8 mouse cellular contexts compared by ENCODE assay signal in genomic region chrX:7322288-7322687, GRCm38 (mm10). TPM values are rescaled to one million over a fixed set of nuclear protein-coding genes. Genes with fewer than 3 reads are reported as not detected.
A peak's percentile ranks its signal among the peaks of the same experiment; 100 is the strongest.
DNase-seq lines count a peak whose midpoint lies in the region; ATAC-seq and TF ChIP-seq lines count a peak whose summit lies in the region.

No protein-coding gene starts in this region.

- peak; percentile 55; the same call in 1 of the 2 replicates for ATAC-seq in neutrophil, adult 5-6 weeks (ENCODE audit: extremely low read depth, insufficient number of reproducible peaks, low FRiP score, poor library complexity, severe bottlenecking)

- WGBS in heart, embryonic 10.5 days: 13% methylated on average over 7 of the region's 7 CpGs
- WGBS in thymus, adult 2 months: 3% methylated on average over 7 of the region's 7 CpGs

- DNase-seq in heart, adult 18-20 months: peak; percentile 45 to 68
- DNase-seq in heart, embryonic 10.5 days (ENCODE audit: low spot score): no peak
- DNase-seq in MEL-GATA-1-ER (ENCODE audit: extremely low read depth, low read depth): peak; percentile 44
- DNase-seq in cerebellum, postnatal 14 days: peak; percentile 74 to 82
- peak; percentile 16 for DNase-seq in heart, postnatal 25 days (ENCODE audit: low spot score)
- DNase-seq in left cerebral cortex, postnatal 25 days (ENCODE audit: low spot score in 2 of 2): peak; percentile 58 to 65
- peak; percentile 41 for DNase-seq in thymus, adult 2 months

- H3K27ac ChIP-seq in heart, embryonic 10.5 days: no peak overlapping the region
- H3K27ac ChIP-seq in thymus, adult 2 months (ENCODE audit: control insufficient read depth, insufficient read depth, low read length): no peak overlapping the region

- intact Hi-C loops in heart, postnatal 25 days (cut with DNase I): loop anchor here (5.0 kb wide), 1 partner anchor 55 kb away; the partner anchor contains the start of gene Usp27x
- intact Hi-C loops in left cerebral cortex, postnatal 25 days (cut with DNase I): no loop called here

- no peaks in the 10 kb centered on the region for H3K9me3 ChIP-seq in heart, embryonic 10.5 days

- no peaks in the 10 kb centered on the region for H3K36me3 ChIP-seq in heart, embryonic 10.5 days
- H3K36me3 ChIP-seq in thymus, adult 2 months (ENCODE audit: control insufficient read depth, insufficient read depth, low read length): no peaks in the 10 kb centered on the region

- H3K4me1 ChIP-seq in heart, embryonic 10.5 days: no peaks in the 10 kb centered on the region
- no peaks in the 10 kb centered on the region for H3K4me1 ChIP-seq in thymus, adult 2 months (replicated peaks; ENCODE audit: control insufficient read depth, insufficient read depth, low read length)

- TF ChIP-seq CTCF in thymus, adult 2 months (IDR thresholded peaks at IDR 0.05; ENCODE audit: borderline replicate concordance, control insufficient read depth, extremely low read depth, insufficient read depth, low read length, poor library complexity): no peak

- TF ChIP-seq POLR2A in thymus, adult 2 months (IDR thresholded peaks at IDR 0.05; ENCODE audit: control insufficient read depth, extremely low read depth, insufficient read depth, low read length, poor library complexity): no peak

- no peak overlapping the region for H3K4me3 ChIP-seq in heart, embryonic 10.5 days
- H3K4me3 ChIP-seq in thymus, adult 2 months (ENCODE audit: control insufficient read depth, insufficient read depth, low read length): no peak overlapping the region

- peaks cover 8% of the 10 kb centered on the region; the same call in 1 of the 2 replicates for H3K27me3 ChIP-seq in heart, embryonic 10.5 days (ENCODE audit: insufficient read depth, poor library complexity, severe bottlenecking)
- no peaks in the 10 kb centered on the region for H3K27me3 ChIP-seq in thymus, adult 2 months (ENCODE audit: control insufficient read depth, insufficient read depth, low read length)

RNA-seq across cellular contexts. Expression of gene Clcn5, which starts 3.1 kb away (rescaled TPM):
- 1 to 10 TPM; 2.1 to 2.4 TPM for total RNA-seq in heart, adult 18-20 months (2021)
- polyA plus RNA-seq in heart, embryonic 10.5 days (2016; fragmentation: Nextera tagmentation; extraction: Ambion mirVana): 19.9 and 28.7 TPM in 2 replicates
- 1 to 10 TPM; 2.7 to 5.0 TPM for total RNA-seq in heart, postnatal 25 days (2021)
- total RNA-seq in left cerebral cortex, postnatal 25 days (2021): 1 to 10 TPM; 9.2 to 9.3 TPM
- 7.0 and 7.9 TPM in 2 replicates for total RNA-seq in neutrophil, adult 5-6 weeks (2017)
- polyA plus RNA-seq in thymus, adult 2 months (2012; rRNA removed): 3.2 and 3.9 TPM in 2 replicates

RNA-seq across cellular contexts. Expression of gene Usp27x, which starts 53.3 kb away (rescaled TPM):
- total RNA-seq in heart, adult 18-20 months (2021): under 1 TPM; 0.23 to 0.57 TPM
- polyA plus RNA-seq in heart, embryonic 10.5 days (2016; fragmentation: Nextera tagmentation; extraction: Ambion mirVana): 0.33 and 0.98 TPM in 2 replicates
- total RNA-seq in heart, postnatal 25 days (2021): under 1 TPM; 0.56 to 0.83 TPM
- 10 to 100 TPM; 14.1 to 15.4 TPM for total RNA-seq in left cerebral cortex, postnatal 25 days (2021)
- 0.12 and 0.25 TPM in 2 replicates for total RNA-seq in neutrophil, adult 5-6 weeks (2017)
- 0.64 and 0.73 TPM in 2 replicates for polyA plus RNA-seq in thymus, adult 2 months (2012; rRNA removed)

Comparison
In these comparisons a context has a peak if more than half of its experiments do, and no peak if none do; other contexts are left out.
1. RNA of gene Usp27x, which starts 53.3 kb away (total RNA-seq): 14.1 to 15.4 TPM in left cerebral cortex, postnatal 25 days; 0.56 to 0.83 TPM in heart, postnatal 25 days, 0.23 to 0.57 TPM in heart, adult 18-20 months and 0.12 to 0.25 TPM in neutrophil, adult 5-6 weeks; every median in the first group is over 4 times any median in the second.